Mouse (Mus musculus) ovary, postnatal 10 days (tissue): ENCODE measurements around the gene Gm266.

Experiments
- DNase-seq: peaks from one replicate; pipeline ENCODE4 v3.0.0; 2022; ENCODE audit warnings: low spot score

The Gm266 gene

DNA sequence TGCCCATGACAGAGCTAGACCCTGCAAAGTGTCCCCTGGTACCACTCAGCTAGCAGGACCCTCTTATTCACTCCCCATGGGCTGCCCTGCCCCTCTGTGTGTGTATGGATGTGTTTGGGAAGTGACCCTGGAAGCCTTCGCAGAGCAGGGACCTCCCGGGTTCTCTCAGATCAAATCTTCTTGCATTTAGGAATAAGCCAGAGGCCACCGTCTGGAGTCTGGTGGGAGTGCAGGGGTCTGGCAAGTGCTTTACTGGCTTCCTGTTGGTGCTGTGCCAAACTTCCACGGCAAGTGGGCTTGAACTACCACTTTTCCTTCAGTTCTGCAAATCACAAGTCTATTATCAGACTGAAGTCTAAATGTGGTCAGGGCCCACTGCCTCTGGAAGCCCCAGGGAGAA is 31.6 kb downstream of the Gm266 start:
- no peak for DNase-seq

GRCm38 (mm10) chr12:111451561-111451960 is 34.1 kb downstream of the Gm266 start:
- DNase-seq: no peak

- DNase-seq: no peak
These were observed 35.3 kb downstream of the Gm266 start for GRCm38 (mm10) chr12:111450359-111450758.

GRCm38 (mm10) chr12:111448931-111449705 is 36.5 kb downstream of the Gm266 start:
- DNase-seq: no peak

DNA sequence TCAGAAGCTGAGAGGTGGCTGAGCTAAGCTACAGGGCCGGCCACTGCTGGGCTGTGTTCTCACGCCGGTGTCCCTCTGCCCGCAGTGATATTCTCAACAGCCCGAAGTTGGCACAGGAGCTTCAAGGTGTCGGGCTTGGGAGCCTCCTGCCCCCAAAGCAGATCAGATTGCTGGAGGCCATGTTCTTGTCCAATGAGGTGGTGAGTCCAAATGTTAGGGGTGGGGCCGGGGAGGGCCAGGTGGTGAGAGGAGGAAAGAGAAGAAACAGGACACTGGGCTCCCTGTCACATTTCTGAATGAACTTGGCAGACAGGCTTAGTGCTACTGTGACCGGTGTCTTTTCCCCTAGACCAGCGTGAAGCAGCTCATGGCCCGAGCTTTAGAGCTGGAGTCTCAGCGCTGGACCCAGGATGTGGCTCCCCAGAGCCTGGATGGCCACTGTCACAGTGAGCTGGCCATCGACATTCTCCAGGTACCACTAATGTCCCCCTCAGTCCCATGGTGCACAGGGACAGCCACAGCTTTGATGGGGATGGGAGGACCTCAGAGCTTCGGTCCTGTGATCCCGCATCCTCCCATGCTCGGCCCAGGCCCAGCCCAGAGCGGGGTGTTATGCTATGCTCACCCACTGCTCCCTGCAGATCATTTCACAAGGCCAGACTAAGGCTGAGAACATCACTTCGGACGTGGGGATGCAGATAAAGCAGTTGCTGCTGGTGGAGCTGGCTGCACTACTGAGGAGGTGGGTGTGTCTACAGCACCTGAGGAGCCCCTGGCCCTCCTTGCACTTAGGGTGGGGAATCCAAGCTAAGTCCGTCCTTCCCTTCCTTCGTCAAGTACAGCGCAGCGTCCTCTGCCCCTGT is 37.5 kb downstream of the Gm266 start:
- no peak for DNase-seq

DNA sequence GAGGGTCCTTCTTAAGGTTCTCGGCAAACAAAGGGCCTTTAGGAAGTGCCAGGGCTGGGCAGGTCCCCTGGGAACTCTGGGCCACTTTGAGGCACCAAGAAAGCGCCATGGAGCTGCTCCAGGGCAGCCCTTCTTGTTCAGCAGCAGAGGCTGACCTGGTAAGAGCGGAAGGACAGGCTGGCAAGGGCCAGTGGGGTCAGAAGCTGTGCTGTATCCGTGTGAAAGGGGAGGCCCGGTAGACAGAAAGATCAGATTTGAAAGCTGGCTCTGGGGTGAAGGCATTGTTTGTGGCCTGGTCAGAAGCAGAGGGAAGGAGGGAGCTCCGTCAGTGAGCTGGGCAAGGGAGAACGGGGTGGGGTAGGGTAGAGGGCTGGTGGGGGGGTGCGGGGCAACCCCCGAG is 38.3 kb downstream of the Gm266 start:
- DNase-seq: no peak

GRCm38 (mm10) chr12:111446745-111447144 is 38.9 kb downstream of the Gm266 start:
- no peak for DNase-seq

GRCm38 (mm10) chr12:111445890-111446613 is 39.6 kb downstream of the Gm266 start:
- DNase-seq: no peak

- DNase-seq: no peak
These were observed 40.3 kb downstream of the Gm266 start for GRCm38 (mm10) chr12:111445161-111445889.

GRCm38 (mm10) chr12:111443921-111444831 is 41.4 kb downstream of the Gm266 start:
- no peak for DNase-seq

GRCm38 (mm10) chr12:111443011-111443870 is 42.4 kb downstream of the Gm266 start:
- DNase-seq: no peak

DNA sequence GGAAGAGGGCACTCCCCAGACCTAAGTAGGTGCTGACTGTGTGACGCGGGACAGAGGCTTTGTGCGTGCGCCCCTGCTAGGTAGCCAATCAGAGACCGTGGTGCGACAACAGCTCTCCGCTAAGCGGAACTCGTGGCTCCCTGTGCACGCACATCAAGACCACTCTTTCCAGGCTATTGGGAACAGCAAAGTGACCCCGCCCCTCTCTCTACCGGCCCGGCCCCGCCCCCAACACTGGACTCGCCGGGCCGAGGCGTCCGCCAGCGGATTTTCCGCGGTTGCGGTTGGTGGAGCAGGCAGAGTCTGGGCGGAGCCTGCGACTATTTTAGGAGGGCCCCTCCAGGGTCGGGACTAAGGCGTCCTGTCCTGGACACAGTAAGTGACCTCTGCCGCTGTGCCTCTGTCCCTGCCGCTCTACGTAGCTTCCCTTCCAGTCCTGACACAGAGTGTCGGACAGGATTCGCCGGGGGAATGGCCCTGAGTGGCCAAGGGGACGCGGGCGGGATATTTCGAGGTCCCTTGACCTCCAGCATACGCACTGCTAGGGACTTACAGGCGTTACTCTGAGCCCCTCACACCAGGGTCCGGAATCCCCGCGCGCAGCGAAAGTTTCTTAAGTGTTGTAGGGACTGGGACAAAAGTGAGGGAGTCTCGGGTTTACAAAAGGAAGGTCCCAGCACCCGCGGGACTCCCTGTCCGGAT is 43.2 kb downstream of the Gm266 start, which contains the start of gene Tnfaip2:
Tnfaip2 (plus strand) TSS at position 161 of the 702 bp plus-strand sequence.
- DNase-seq: no peak

GRCm38 (mm10) chr12:111441523-111441922 is 44.1 kb downstream of the Gm266 start:
- DNase-seq: no peak

DNA sequence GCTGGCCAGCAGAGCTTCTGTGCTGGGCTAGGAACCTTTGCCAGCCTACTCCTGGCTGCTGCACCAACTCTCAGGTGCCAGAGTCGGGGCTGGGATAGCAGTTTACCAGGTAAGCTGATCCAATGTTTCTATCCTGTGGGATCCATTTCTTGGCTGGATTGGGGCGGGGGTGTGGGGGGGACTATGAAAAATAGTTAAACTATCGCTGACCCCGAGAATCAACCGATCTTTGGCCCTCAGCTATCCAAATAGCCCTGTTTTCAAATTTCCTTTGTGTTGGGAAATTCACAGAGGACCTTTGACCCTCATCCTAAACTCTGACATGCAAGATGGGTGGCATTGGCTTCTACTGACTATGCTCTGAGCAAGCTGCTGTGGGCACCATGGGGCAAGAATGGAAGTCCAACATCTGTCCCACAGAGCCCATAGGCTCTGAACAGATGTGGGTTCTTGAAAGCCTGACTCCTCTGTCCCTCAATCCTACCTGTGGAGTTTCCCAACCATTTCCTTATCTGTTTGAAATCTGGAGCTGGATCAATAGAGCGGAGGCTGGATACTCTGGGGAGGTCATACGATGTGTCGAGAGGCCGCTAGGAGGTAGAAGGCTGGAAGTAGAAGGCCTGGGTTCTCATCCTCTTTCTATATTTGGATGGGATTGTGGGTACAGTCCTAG is 44.8 kb downstream of the Gm266 start:
- DNase-seq: no peak

- DNase-seq: no peak
These were observed 46.8 kb downstream of the Gm266 start for GRCm38 (mm10) chr12:111438850-111439249.

- DNase-seq: no peak
These were observed 48.3 kb downstream of the Gm266 start for GRCm38 (mm10) chr12:111437222-111437900.

DNA sequence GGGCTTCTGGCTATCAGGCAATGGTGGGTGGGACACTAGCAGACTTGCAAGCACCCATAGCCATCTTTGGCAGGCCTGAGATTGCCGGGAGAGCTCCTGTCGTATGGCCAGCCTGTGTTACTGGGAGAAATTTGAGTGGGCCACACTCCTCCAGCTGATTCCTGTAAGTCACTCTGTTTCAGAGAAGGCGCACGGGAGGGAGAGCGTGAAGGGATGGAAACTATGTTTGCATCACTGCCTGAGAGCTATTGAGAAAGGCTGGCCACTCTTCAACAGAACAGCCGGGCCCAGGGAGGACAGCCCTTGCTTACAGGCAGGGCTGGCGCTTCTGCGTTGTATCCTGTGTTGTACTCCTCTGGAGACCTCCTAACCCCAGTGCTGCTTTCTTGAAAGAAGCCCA is 49.0 kb downstream of the Gm266 start:
- DNase-seq: no peak

- DNase-seq: no peak
These were observed 49.5 kb downstream of the Gm266 start for GRCm38 (mm10) chr12:111436170-111436569.
